Mouse (Mus musculus): ENCODE results near the gene Apaf1.

The Apaf1 gene

GRCm38 (mm10) chr10:91081959-91082507 lies 537 bp downstream of the Apaf1 start:
- DNase-seq (ENCODE audit: low spot score): peak; percentile 65

DNA sequence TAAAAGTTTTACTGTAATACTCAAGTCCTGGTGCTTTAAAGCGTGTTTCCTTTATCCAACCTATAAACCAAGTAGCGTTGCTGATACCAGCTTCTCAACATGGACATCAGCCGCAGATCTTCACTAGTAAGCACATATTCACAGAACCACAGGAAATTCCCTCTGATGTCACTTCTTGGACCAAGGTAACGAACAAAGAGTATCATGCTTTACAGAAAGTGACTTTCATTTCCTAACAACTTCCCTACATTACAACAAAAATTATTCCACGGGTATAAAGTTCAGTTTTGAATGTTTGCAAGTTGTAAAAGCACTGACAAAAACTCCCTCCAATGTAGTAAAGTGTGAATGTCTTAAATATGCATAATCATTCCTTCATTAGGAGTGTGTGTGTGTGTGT lies 2.0 kb downstream of the Apaf1 start:
- no peak for DNase-seq (ENCODE audit: low spot score)

DNA sequence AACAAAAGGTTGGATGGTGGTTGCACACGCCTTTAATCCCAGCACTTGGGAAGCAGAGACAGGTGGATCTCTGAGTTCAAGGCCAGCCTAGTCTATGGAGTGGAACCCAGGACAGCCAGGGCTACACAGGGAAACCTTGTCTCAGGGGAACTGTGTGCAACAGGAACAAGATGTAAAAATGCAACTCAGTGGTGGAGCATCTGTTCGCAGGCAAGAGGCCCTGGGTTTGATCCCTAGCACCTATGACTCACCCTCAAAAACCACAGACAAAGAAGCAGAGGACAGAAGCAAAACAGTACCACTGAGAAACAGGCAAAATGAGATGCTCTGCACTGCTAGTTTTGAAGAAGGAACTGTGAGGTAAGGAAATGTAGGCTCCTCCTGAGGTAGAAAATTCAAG lies 5.9 kb downstream of the Apaf1 start:
- no peak for DNase-seq (ENCODE audit: low spot score)

DNA sequence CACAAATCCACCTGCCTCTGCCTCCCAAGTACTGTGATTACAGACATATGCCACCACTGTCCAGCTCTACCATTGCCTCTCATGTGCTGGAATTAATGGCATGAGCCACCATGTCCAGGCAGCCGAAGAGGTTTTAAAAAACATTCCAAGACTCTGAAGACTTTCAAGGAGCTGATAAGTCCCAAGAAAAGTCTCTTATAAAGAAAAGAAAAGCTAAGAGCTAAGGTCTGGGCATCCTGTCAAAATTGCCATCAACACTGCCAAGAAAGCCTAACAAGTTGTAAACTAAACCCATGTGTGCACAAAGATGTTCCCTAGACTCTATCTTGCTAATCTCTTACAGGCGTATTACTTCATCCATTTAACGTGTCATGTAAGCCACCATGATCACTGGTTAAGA lies 9.2 kb downstream of the Apaf1 start:
- DNase-seq (ENCODE audit: low spot score): no peak

GRCm38 (mm10) chr10:91071768-91072167 lies 10.8 kb downstream of the Apaf1 start:
- DNase-seq (ENCODE audit: low spot score): peak; percentile 29

- no peak for DNase-seq (ENCODE audit: low spot score)
Measured at GRCm38 (mm10) chr10:91062355-91062754, 20.2 kb downstream of the Apaf1 start.

DNA sequence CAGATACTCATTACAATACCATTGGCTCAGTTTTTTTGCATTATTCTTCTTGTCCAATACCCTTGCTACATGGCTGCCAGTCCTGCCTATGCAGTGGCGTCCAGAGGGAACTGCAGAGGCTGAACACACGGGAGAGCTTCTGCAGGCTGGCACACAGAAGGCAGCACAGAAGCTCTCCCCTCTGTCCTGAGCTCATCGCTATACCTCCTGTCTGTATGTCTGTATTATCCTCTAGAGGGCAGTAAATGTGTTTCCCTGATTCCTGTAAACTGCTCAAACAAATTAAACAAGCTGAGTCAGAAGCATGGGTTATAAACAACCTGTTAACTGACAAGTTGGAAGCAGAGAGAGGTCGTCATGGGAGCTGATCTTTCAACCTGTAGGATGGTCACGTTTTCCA lies 21.8 kb downstream of the Apaf1 start:
- DNase-seq (ENCODE audit: low spot score): peak; percentile 45

GRCm38 (mm10) chr10:91052734-91053133 lies 29.8 kb downstream of the Apaf1 start:
- DNase-seq (ENCODE audit: low spot score): no peak

DNA sequence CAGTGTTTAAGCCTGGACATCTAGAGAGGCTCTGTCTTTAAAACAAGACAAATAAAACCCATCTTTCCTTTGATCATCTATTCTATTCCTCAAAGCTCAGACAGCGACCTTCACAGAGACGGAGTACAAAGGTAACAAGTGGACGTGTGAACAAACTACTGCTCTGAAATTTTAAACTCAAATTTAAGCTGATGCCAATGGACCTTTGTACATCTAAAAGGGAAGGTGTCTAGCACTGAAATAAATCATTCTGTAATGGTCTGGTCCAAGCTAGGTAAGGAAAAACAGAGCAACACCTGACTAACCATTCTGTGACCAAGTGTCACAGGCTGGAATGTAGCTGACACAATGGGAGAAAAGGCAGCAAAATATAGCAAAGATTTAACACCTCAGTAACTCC lies 31.4 kb downstream of the Apaf1 start:
- DNase-seq (ENCODE audit: low spot score): no peak

DNA sequence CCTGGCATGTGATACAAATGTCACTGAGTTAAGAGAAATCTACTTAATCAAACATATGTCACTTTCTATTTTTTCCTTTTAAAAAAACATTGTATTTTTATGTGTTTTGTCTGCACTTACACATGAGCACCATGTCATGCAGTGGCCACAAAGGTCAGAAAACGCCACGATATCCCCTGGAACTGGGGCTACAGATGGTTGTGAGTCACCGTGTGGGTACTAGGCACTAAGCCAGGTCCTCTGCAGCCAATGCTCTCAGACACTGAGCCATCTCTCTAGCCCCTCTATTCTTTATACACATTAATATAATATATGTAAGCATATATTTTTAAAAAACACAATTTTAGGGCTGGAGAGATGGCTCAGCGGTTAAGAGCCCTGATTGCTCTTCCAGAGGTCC lies 32.9 kb downstream of the Apaf1 start:
- DNase-seq (ENCODE audit: low spot score): no peak

GRCm38 (mm10) chr10:91033942-91034341 lies 48.6 kb downstream of the Apaf1 start:
- DNase-seq (ENCODE audit: low spot score): peak; percentile 77

DNA sequence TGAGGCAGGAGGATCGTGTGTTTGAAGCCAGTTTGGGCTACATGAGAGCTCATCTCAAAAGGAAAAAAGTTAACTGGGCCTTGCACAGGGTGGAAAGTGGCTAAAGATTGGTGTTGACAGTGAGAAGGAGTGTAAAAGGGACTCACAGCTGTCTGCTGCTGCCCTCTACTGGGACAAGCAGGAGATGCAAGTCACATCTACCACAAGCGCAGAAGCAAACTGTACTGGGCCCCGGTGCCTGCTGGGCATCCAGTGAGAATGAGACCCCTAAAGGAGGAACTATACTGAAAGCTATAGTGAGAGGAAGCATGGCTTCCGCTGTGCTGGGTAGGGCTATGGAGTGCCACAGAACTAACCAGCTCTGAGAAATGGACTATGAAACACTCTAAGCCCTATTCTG lies 50.2 kb downstream of the Apaf1 start:
- peak; percentile 83 for DNase-seq (ENCODE audit: low spot score)

DNA sequence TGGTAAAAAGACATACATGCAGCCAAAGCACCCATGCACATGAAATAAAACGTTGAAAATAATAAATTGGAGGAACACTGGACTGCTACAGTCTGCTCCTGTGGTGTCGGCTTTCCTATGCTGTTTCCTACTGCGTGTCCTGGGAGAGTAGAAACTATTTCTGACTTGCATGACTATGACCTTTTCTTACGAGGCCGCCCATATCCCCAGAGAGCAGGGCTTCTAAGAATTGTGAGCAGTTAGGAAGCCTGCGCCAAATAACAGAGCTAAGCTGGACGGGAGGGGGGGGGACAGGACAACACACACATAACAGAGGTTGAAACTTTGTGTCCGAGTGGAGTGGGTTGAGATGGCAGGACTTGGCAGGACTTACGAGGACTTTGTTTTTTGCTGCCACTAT lies 51.4 kb downstream of the Apaf1 start:
- no peak for DNase-seq (ENCODE audit: low spot score)

- no peak for DNase-seq (ENCODE audit: low spot score)
Measured at GRCm38 (mm10) chr10:91029002-91029539, 53.5 kb downstream of the Apaf1 start.

DNA sequence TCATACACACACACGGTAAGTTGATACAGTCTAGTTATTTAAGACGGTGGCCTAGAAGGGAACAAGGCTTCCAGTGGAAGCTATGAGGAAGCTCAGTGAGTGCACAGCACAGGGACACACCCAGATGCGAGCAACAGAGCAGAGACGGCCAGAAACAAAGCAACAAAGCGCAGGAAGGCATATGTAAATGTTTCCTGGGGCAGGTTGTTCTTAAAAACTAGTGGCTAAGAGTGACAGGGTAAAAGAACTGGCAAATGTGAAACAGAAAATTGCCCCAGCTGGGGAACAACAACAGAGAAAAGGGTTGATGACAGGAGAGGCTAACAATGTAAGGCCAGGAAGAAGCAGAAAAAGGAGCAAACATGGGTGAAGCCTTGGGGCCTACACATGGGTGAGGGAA lies 54.6 kb downstream of the Apaf1 start:
- DNase-seq (ENCODE audit: low spot score): no peak

- no peak for DNase-seq (ENCODE audit: low spot score)
Measured at GRCm38 (mm10) chr10:91027468-91027867, 55.1 kb downstream of the Apaf1 start.

DNA sequence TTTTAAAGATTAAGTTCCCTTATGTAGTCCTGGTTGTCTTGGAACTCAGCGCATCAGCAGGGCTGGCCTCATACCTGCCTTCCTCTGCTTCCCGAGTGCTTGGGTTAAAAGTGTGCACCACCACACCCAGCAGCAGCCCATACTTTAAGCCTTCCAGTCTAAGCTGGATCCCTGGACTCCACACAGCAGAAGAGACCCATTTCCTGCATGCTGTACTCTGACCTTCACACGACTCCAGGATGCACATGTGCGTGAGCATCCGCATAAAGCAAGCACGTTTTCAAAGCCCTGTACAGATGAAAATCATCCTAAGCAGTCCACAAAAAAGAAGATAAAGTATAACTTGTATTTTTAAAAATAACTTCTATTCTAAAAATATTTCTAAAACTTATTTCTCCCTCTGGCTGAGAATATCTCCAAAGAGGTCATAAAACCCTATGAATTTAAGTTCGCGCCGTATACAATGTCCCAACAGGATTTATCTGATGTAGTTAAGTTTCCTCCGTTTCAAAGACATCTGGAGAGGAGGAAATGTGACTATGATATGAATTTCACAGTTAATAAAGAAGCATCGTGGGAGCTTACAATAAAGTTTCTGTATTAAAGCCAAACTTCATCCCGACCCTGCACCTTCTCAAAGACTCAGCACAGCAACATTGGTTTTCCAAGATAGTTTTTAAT lies 76.6 kb downstream of the Apaf1 start:
- no peak for DNase-seq (ENCODE audit: low spot score)

GRCm38 (mm10) chr10:91001421-91001820 lies 81.1 kb downstream of the Apaf1 start:
- no peak for DNase-seq (ENCODE audit: low spot score)

DNA sequence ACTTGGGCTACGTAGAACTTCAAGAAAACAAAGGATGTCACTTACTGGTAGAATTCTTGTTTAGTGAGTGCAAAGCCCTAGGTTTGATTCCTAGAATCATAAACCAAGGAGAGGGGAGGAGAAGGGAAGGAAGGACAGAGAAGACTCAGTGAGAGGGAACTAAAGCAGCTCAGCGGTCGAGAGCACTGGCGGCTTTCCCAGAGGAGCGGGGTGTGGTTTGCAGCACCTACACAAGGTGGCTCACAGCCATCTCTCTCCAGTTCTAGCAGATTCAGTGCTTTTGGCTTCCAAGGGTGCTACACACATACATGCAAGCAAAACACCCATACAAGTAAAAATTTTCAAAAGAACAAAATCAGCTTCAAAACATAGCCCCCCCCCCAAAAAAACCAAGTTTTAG lies 82.7 kb downstream of the Apaf1 start:
- no peak for DNase-seq (ENCODE audit: low spot score)

- no peak for DNase-seq (ENCODE audit: low spot score)
Measured at GRCm38 (mm10) chr10:90993869-90994268, 88.7 kb downstream of the Apaf1 start.

DNA sequence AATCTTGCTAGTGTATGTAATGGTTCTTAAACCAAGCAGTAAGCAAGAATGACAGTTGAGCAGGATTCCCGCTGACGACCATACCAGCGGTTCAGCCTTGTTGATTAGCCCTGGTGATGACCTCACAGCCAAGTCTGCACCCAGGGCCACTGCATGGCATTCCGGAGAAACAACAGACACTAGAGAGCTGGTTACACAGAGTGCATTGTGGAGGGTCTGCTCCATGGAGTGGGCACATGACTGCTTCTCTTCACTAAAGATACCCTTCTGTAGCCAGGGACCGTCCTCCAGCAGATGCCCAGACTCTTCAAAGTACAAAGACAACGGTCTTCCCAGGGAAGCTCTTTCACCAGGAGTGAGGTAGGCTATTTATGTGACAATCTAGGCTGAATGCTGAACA lies 90.3 kb downstream of the Apaf1 start:
- no peak for DNase-seq (ENCODE audit: low spot score)

DNA sequence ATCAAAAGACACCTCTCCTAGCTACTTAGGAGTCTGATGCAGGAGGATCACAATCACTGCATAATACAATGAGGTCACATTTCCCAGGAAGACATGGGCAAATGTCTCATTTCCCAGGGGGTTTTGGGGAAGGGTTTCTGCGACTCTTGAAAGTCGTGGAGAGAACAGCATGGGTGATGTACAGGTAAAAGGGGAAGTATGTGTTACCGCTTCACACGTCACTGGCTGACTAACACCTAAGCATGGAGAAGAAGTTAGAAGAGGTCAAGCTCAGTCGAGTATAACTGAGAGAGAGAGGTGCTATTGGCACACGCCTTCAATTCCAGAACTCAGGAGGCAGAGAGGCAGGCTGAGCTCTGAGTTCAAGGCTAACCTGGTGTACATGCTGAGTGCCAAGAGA lies 92.2 kb downstream of the Apaf1 start:
- DNase-seq (ENCODE audit: low spot score): no peak

DNA sequence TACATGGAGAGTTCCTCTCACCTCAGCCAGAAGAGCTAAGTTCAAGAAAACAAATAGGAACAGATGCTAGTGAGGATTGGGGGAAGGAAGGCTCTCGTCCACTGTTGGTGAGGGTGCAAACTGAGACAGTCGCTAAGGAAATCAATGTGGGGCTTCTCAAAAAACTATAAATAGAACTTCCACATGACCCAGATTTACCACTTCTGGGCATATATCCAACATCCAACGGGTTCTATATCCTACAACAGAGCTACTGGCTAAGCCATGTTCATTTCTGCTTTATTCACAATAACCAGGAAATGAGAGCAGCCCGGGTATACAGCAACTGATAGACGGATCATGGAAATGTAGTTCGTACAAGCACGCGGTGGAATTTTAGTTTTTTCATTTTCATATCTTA lies 99.5 kb downstream of the Apaf1 start:
- DNase-seq (ENCODE audit: low spot score): no peak

DNA sequence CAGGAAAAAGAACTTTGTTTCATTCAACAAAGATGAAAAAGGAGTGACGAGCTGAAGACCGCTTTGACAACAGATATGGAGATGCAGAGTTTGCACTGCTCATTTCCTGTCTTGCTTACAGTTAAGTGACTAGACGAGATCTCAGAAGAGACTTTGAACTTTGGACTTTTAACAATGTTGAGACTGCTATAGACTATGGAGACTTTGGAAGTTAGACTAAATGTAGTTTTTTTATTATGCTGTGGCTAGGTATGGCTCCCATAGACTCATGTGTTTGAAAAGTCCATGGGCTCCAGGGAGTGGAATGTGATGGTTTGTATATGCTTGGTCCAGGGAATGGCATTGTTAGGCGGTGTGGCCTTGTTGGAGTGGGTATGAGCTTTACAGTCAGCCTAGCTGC lies 100.8 kb downstream of the Apaf1 start:
- no peak for DNase-seq (ENCODE audit: low spot score)

Measured in embryo, embryonic 10.5 days (tissue).